Mouse (Mus musculus) CH12.LX (cell line): ENCODE data around the gene Med25. TPM values are rescaled to one million over a fixed set of nuclear protein-coding genes. Genes with fewer than 3 reads are reported as not detected.

Experiments
- DNase-seq: peaks from one replicate; pipeline ENCODE4 v3.0.0-alpha.2; 2013; ENCODE audit errors: extremely low read depth
- H3K27ac ChIP-seq: 2 replicates; pipeline ENCODE4 v1.5.1; 2012; ENCODE audit warnings: low read depth, mild to moderate bottlenecking, control low read depth, moderate library complexity; ENCODE audit not compliant: insufficient read depth
- H3K27me3 ChIP-seq: replicated peaks from 2 replicates; pipeline ENCODE3; 2012; ENCODE audit warnings: inconsistent platforms
- H3K36me3 ChIP-seq, 2 experiments: replicated peaks in 1 of 2; 2 replicates each; pipeline versions ENCODE3 to v1.6.1; 2012; ENCODE audit warnings: inconsistent platforms in 1 of 2, low read length in 1 of 2, mild to moderate bottlenecking in 1 of 2, mixed read lengths in 1 of 2, moderate library complexity in 1 of 2; ENCODE audit not compliant: control insufficient read depth in 1 of 2, insufficient read depth in 1 of 2
- H3K4me1 ChIP-seq, 2 experiments: 2 replicates each; pipeline ENCODE4 v1.6.1; 2012; ENCODE audit warnings: inconsistent platforms in 1 of 2, moderate library complexity in 1 of 2; ENCODE audit not compliant: insufficient read depth in 2 of 2, control insufficient read depth in 1 of 2
- H3K4me2 ChIP-seq: 2 replicates; pipeline ENCODE4 v1.6.1; 2012; ENCODE audit warnings: low read depth, mild to moderate bottlenecking, control low read depth; ENCODE audit not compliant: poor library complexity, insufficient read depth, severe bottlenecking
- H3K4me3 ChIP-seq, 3 experiments: fragments of 150-350 bp in 1 of 3; sonication (generic) in 1 of 3; replicated peaks in 1 of 3; 2 replicates each; pipeline versions ENCODE3 to v1.5.1; 2011 to 2012; ENCODE audit warnings: low read depth in 2 of 3, low read length in 2 of 3, mild to moderate bottlenecking in 2 of 3, moderate library complexity in 2 of 3, control low read depth in 1 of 3, improper control_type of control experiment in 1 of 3, inconsistent platforms in 1 of 3, mixed read lengths in 1 of 3; ENCODE audit not compliant: poor library complexity in 1 of 3
- H3K79me2 ChIP-seq: replicated peaks from 2 replicates; pipeline ENCODE4 v1.6.1; 2012; ENCODE audit warnings: mild to moderate bottlenecking, moderate library complexity; ENCODE audit not compliant: control insufficient read depth, poor library complexity, insufficient read depth, severe bottlenecking; ENCODE audit errors: extremely low read depth
- H3K9ac ChIP-seq: 2 replicates; pipeline ENCODE4 v1.6.1; 2012; ENCODE audit warnings: low read depth, mild to moderate bottlenecking, control low read depth, moderate library complexity; ENCODE audit not compliant: insufficient read depth
- H3K9me3 ChIP-seq: replicated peaks from 2 replicates; pipeline ENCODE3; 2012; ENCODE audit warnings: low read length, inconsistent platforms, mixed read lengths
- BHLHE40 ChIP-seq: IDR thresholded peaks from 2 replicates; pipeline ENCODE4 v1.6.1; 2011; ENCODE audit warnings: mild to moderate bottlenecking, low read depth, low read length, improper control_type of control experiment
- CHD1 ChIP-seq: IDR thresholded peaks from 2 replicates; pipeline ENCODE4 v1.6.1; 2012; ENCODE audit warnings: low read depth, low read length, improper control_type of control experiment, inconsistent platforms
- CHD2 ChIP-seq: IDR thresholded peaks from 2 replicates; pipeline ENCODE4 v1.6.1; 2011; ENCODE audit warnings: low read length, improper control_type of control experiment
- CTCF ChIP-seq, 2 experiments: IDR thresholded peaks in 1 of 2; conservative IDR thresholded peaks in 1 of 2; 2 replicates each; pipeline ENCODE4 v1.5.1; 2011 to 2012; ENCODE audit warnings: low read depth in 2 of 2, low read length in 2 of 2, improper control_type of control experiment in 1 of 2, inconsistent platforms in 1 of 2, mild to moderate bottlenecking in 1 of 2, moderate library complexity in 1 of 2
- E2F4 ChIP-seq: IDR thresholded peaks from 2 replicates; pipeline ENCODE4 v1.6.1; 2011; ENCODE audit warnings: low read depth, low read length, improper control_type of control experiment; ENCODE audit not compliant: insufficient replicate concordance
- EP300 ChIP-seq: IDR thresholded peaks from 2 replicates; pipeline ENCODE4 v1.6.1; 2011; ENCODE audit warnings: low read length, improper control_type of control experiment
- GABPA ChIP-seq: IDR thresholded peaks from 2 replicates; pipeline ENCODE4 v1.6.1; 2012; ENCODE audit warnings: low read depth, low read length, improper control_type of control experiment, inconsistent platforms; ENCODE audit not compliant: insufficient replicate concordance
- HCFC1 ChIP-seq: IDR thresholded peaks from 2 replicates; pipeline ENCODE4 v1.6.1; 2012; ENCODE audit warnings: low read depth, mild to moderate bottlenecking, inconsistent platforms, low read length, improper control_type of control experiment
- JUND ChIP-seq: conservative IDR thresholded peaks from 2 replicates; pipeline ENCODE4 v1.6.1; 2011; ENCODE audit warnings: low read depth, low read length, improper control_type of control experiment
- KAT2A ChIP-seq: IDR thresholded peaks from 2 replicates; pipeline ENCODE4 v1.6.1; 2012; ENCODE audit warnings: low read length, improper control_type of control experiment, inconsistent platforms; ENCODE audit not compliant: insufficient replicate concordance
- MAFK ChIP-seq: IDR thresholded peaks from 2 replicates; pipeline ENCODE4 v1.6.1; 2011; ENCODE audit warnings: low read length, improper control_type of control experiment; ENCODE audit not compliant: insufficient replicate concordance
- MAX ChIP-seq: IDR thresholded peaks from 2 replicates; pipeline ENCODE4 v1.6.1; 2011; ENCODE audit warnings: low read length, improper control_type of control experiment
- MXI1 ChIP-seq: IDR thresholded peaks from 2 replicates; pipeline ENCODE4 v1.6.1; 2011; ENCODE audit warnings: mild to moderate bottlenecking, low read depth, low read length, improper control_type of control experiment
- MYC ChIP-seq: IDR thresholded peaks from 2 replicates; pipeline ENCODE4 v1.6.1; 2011; ENCODE audit warnings: low read depth, mild to moderate bottlenecking, improper control_type of control experiment, low read length
- PAX5 ChIP-seq: IDR thresholded peaks from 2 replicates; pipeline ENCODE4 v1.6.1; 2012; ENCODE audit warnings: low read length, inconsistent platforms, mixed read lengths
- POLR2AphosphoS2 ChIP-seq: IDR thresholded peaks from 2 replicates; pipeline ENCODE4 v1.6.1; 2011; ENCODE audit warnings: low read depth, low read length, improper control_type of control experiment
- RAD21 ChIP-seq: IDR thresholded peaks from 2 replicates; pipeline ENCODE4 v1.6.1; 2011; ENCODE audit warnings: low read depth, mild to moderate bottlenecking, low read length, improper control_type of control experiment, moderate library complexity
- RCOR1 ChIP-seq: conservative IDR thresholded peaks from 2 replicates; pipeline ENCODE4 v1.6.1; 2012; ENCODE audit warnings: low read depth, mild to moderate bottlenecking, inconsistent platforms, low read length, improper control_type of control experiment
- SIN3A ChIP-seq: IDR thresholded peaks from 2 replicates; pipeline ENCODE4 v1.6.1; 2012; ENCODE audit warnings: low read length, improper control_type of control experiment, inconsistent platforms
- UBTF ChIP-seq: IDR thresholded peaks from 2 replicates; pipeline ENCODE4 v1.6.1; 2012; ENCODE audit warnings: low read depth, mild to moderate bottlenecking, inconsistent platforms, low read length, improper control_type of control experiment, moderate library complexity
- USF2 ChIP-seq: conservative IDR thresholded peaks from 2 replicates; pipeline ENCODE4 v1.6.1; 2011; ENCODE audit warnings: low read depth, low read length, improper control_type of control experiment
- ZKSCAN1 ChIP-seq: IDR thresholded peaks from 2 replicates; pipeline ENCODE4 v1.6.1; 2012; ENCODE audit warnings: low read depth, inconsistent platforms, low read length, improper control_type of control experiment, borderline replicate concordance
- ZMIZ1 ChIP-seq: IDR thresholded peaks from 2 replicates; pipeline ENCODE4 v1.6.1; 2012; ENCODE audit warnings: low read depth, mild to moderate bottlenecking, inconsistent platforms, low read length, improper control_type of control experiment
- dilution Hi-C: fragments of 300-500 bp; cut with MboI; formaldehyde crosslinking; loops from 2 replicates; pipeline ENCODE4 v1.14.3; 2020; ENCODE audit warnings: low sequenced_read_pairs; ENCODE audit not compliant: extremely low pct_unique_long_range_greater_than_20kb, extremely low pct_ligation_motif_present
- in situ Hi-C: fragments of 300-500 bp; cut with MboI; formaldehyde crosslinking; loops from 3 replicates; pipeline ENCODE4 v1.14.3; 2019; ENCODE audit warnings: low sequenced_read_pairs, low pct_ligation_motif_present, low pct_unique_long_range_greater_than_20kb, mixed read lengths
- polyA plus RNA-seq: library from polyadenylated mRNA; unstranded; fragments of >175 nt; gene quantifications from 2 replicates; pipeline ENCODE4 v1.2.1, GENCODE M21; 2012; ENCODE audit warnings: low read depth; ENCODE audit not compliant: insufficient read length
- total RNA-seq, 2 experiments: library from RNA; depleted of rRNA; stranded (reverse); fragments of 300-350 nt in 1 of 2; fragments of >200 nt in 1 of 2; gene quantifications; 2 replicates each; pipeline ENCODE4 v1.2.3; 2012 to 2014

Gene Med25
- total and polyA plus RNA-seq, 3 experiments, result 18.4 to 67.4 (median 56.7) TPM

DNA sequence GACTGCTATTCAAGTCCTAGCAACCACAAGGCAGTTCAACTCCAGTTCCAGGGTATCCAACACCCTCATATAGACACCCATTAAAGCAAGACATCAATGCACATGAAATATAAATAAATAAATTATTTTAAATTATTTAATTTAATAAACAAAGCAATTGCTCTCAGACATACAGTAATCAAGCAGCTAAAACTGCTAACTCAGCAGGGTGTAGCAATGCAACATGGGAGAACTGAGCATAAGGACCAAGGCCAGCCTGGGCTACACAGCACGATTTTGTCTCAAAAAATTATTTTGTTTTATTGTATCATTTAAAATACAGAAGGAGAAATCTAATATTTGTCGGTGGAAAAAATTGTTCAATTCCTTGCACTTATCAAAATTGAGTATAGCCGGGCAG lies 1.7 kb upstream of the Med25 start:
- no peak for DNase-seq
- Histone ChIP-seq H3K4me2 (no peak overlapping the region), H3K4me3 (no peak overlapping the region), H3K9ac (no peak overlapping the region), H3K9me3 (no peaks in the 10 kb centered on the region), H3K4me1 (peaks cover 19 to 45% of the 10 kb centered on the region in 2 experiments), H3K36me3 (peaks cover 10 to 31% of the 10 kb centered on the region in 2 experiments), H3K27me3 (no peaks in the 10 kb centered on the region), H3K27ac (no peak overlapping the region), H3K79me2 (peaks cover 14% of the 10 kb centered on the region)
- in situ Hi-C loops (no loop called here), dilution Hi-C loops (no loop called here)
- no peak for TF ChIP-seq ZKSCAN1
- peak; percentile 85 for TF ChIP-seq MAFK

DNA sequence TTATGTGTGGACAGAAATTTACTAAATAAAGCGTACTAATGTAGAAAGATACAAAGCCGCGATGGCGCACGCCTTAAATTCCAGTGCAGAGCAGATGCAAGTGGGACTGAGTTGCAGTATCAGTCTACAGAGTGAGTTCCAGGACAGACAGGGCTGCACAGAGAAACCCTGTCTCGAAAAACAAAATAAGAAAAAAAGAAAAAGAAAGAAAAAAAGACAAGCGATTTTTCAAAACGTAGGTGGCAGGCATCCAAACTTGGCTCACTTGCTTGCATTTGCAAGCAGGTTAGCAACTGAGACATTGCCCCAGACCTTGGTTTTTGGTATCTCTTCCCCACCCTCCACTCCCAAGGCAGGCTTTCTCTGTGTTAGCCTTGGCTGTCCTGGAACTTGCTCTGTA lies 685 bp upstream of the Med25 start:
- TF ChIP-seq BHLHE40 (no peak), CHD1 (no peak), MXI1 (no peak), PAX5 (no peak), ZKSCAN1 (no peak), KAT2A (no peak), MYC (no peak), CHD2 (no peak), USF2 (no peak), SIN3A (no peak)
- dilution Hi-C loops (no loop called here), in situ Hi-C loops (no loop called here)
- Histone ChIP-seq H3K9ac (no peak overlapping the region), H3K27ac (no peak overlapping the region), H3K79me2 (peaks cover 14% of the 10 kb centered on the region), H3K27me3 (no peaks in the 10 kb centered on the region), H3K4me3 (no peak overlapping the region), H3K9me3 (no peaks in the 10 kb centered on the region), H3K4me1 (peaks cover 11 to 35% of the 10 kb centered on the region in 2 experiments), H3K4me2 (no peak overlapping the region), H3K36me3 (peaks cover 4 to 34% of the 10 kb centered on the region in 2 experiments)
- no peak for DNase-seq

DNA sequence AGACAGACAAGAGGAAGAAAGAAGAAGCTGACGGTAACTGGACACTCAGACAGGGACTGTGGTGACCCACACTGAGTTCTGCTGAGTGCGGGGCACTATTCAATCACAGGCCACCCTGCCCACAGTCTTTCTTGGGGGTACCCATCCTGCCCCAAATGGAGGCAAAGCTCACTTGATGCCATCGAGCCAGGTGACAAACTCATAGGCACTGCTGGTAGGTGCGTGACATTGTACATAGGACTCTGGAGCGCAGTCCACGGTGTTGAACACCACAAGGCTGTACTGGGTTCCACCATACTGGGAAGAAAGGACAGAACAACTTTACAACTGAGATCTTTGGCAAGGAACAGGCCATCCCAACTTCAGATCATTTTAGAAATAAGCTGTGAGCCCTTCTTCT lies 901 bp downstream of the Med25 start:
- dilution Hi-C loops, result no loop called here
- Histone ChIP-seq H3K9ac (peak overlapping the region; percentile 94), H3K9me3 (no peaks in the 10 kb centered on the region), H3K36me3 (peaks cover 11 to 40% of the 10 kb centered on the region in 2 experiments), H3K4me2 (peak overlapping the region; percentile 85), H3K27ac (no peak overlapping the region), H3K79me2 (peaks cover 14% of the 10 kb centered on the region), H3K27me3 (no peaks in the 10 kb centered on the region), H3K4me3 (peak overlapping the region; percentile 88 to 91 (median 90))
- DNase-seq, result no peak
- no peak for TF ChIP-seq SIN3A
- no peak for TF ChIP-seq CTCF (conservative IDR thresholded peaks at IDR 0.05 in 1 of 2, IDR thresholded peaks at IDR 0.05 in 1 of 2; ENCODE audit: low read depth in 2 of 2, low read length in 2 of 2)
- TF ChIP-seq E2F4, result no peak
- no peak for TF ChIP-seq GABPA
- no peak for TF ChIP-seq MAX
- TF ChIP-seq POLR2AphosphoS2, result no peak
- TF ChIP-seq BHLHE40, result no peak
- no peak for TF ChIP-seq ZMIZ1
- TF ChIP-seq HCFC1, result no peak
- no peak for TF ChIP-seq JUND
- no peak for TF ChIP-seq RCOR1
- no peak for TF ChIP-seq EP300
- TF ChIP-seq MYC, result no peak
- no peak for TF ChIP-seq RAD21
- TF ChIP-seq UBTF, result no peak
- TF ChIP-seq CHD2, result no peak
- TF ChIP-seq, all 38 proteins: peak for 0
- in situ Hi-C loops, result no loop called here
- peaks cover 10 to 19% of the 10 kb centered on the region in 2 experiments for H3K4me1 ChIP-seq
